Mouse (Mus musculus) erythroid progenitor cell, adult 5-6 weeks (primary cell): ENCODE data around the gene Acp5. TPM values are rescaled to one million over a fixed set of nuclear protein-coding genes. Genes with fewer than 3 reads are reported as not detected.
A peak's percentile ranks its signal among the peaks of the same experiment; 100 is the strongest.

Experiments used
- ATAC-seq: replicated peaks from 2 replicates; pipeline ENCODE4 v1.8.0; 2016; ENCODE audit warnings: moderate number of reproducible peaks, mild to moderate bottlenecking, moderate TSS enrichment, inconsistent platforms; ENCODE audit not compliant: poor library complexity, low FRiP score, severe bottlenecking
- total RNA-seq, 2 experiments: library from RNA; stranded (forward) in 1 of 2; stranded (reverse) in 1 of 2; fragments of 150-400 nt in 1 of 2; fragments of 186-747, 209-891 nt in 1 of 2; gene quantifications; 2 replicates each; pipeline versions ENCODE4 v1.2.3 to v1.2.4; 2015 to 2017; ENCODE audit warnings: low replicate concordance in 2 of 2

Acp5 gene
- total RNA-seq, 2 experiments from 2014 or later, result 95.8 to 98.5 TPM

GRCm38 (mm10) chr9:22115635-22116034 is 19.9 kb downstream of the Acp5 start:
- no peak for ATAC-seq

- no peak for ATAC-seq
Observed at GRCm38 (mm10) chr9:22108194-22108593, 27.3 kb downstream of the Acp5 start.

GRCm38 (mm10) chr9:22099922-22100321 is 35.6 kb downstream of the Acp5 start:
- ATAC-seq, result no peak

- ATAC-seq, result no peak
Observed at GRCm38 (mm10) chr9:22098993-22099696, 36.4 kb downstream of the Acp5 start, which contains the start of gene Cnn1. TSS of gene Cnn1 (plus strand) at chr9:22099216.

GRCm38 (mm10) chr9:22095854-22096307 is 39.6 kb downstream of the Acp5 start:
- peak; percentile 92 for ATAC-seq

- ATAC-seq, result no peak
Observed at GRCm38 (mm10) chr9:22092746-22093145, 42.8 kb downstream of the Acp5 start.

GRCm38 (mm10) chr9:22089986-22090385 is 45.5 kb downstream of the Acp5 start:
- no peak for ATAC-seq

GRCm38 (mm10) chr9:22089281-22089680 is 46.2 kb downstream of the Acp5 start:
- ATAC-seq, result no peak

- no peak for ATAC-seq
Observed at GRCm38 (mm10) chr9:22087034-22087618, 48.4 kb downstream of the Acp5 start.

GRCm38 (mm10) chr9:22086012-22086411 is 49.5 kb downstream of the Acp5 start:
- no peak for ATAC-seq

GRCm38 (mm10) chr9:22085022-22085834 is 50.3 kb downstream of the Acp5 start, which contains the start of gene Ecsit:
TSS of gene Ecsit (minus strand) at chr9:22085438.
- ATAC-seq, result peak; percentile 100

GRCm38 (mm10) chr9:22084667-22085021 is 50.9 kb downstream of the Acp5 start:
- no peak for ATAC-seq

Other genes starting within 250 kb of the Acp5 start
- 3.8 and 7.2 TPM in 2 replicates for gene Rab3d, start 217.5 kb downstream of the Acp5 start, total RNA-seq (2015; ENCODE audit: low replicate concordance)
- 5.0 and 11.6 TPM in 2 replicates for gene Rab3d, start 217.5 kb downstream of the Acp5 start, total RNA-seq (2017; ENCODE audit: low replicate concordance)
- not detected in 2 replicates for gene Ccdc159, start 208.2 kb downstream of the Acp5 start, total RNA-seq (2015; ENCODE audit: low replicate concordance)
- not detected in 2 replicates for gene Ccdc159, start 208.2 kb downstream of the Acp5 start, total RNA-seq (2017; ENCODE audit: low replicate concordance)
- 13.8 TPM in 1 of 2 replicates, not detected in the other for gene Tmem205, start 208.2 kb downstream of the Acp5 start, total RNA-seq (2015; ENCODE audit: low replicate concordance)
- gene Tmem205, start 208.2 kb downstream of the Acp5 start, total RNA-seq (2017; ENCODE audit: low replicate concordance), result not detected in 2 replicates
- gene Plppr2, start 198.7 kb downstream of the Acp5 start, total RNA-seq (2015; ENCODE audit: low replicate concordance), result 1.3 TPM in 1 of 2 replicates, not detected in the other
- gene Plppr2, start 198.7 kb downstream of the Acp5 start, total RNA-seq (2017; ENCODE audit: low replicate concordance), result not detected in 2 replicates
- gene Swsap1, start 180.0 kb downstream of the Acp5 start, total RNA-seq (2015; ENCODE audit: low replicate concordance), result 0.42 and 3.2 TPM in 2 replicates
- gene Swsap1, start 180.0 kb downstream of the Acp5 start, total RNA-seq (2017; ENCODE audit: low replicate concordance), result 0.51 TPM in 1 of 2 replicates, not detected in the other
- gene Epor, start 172.2 kb downstream of the Acp5 start, total RNA-seq (2015; ENCODE audit: low replicate concordance), result 244 and 249 TPM in 2 replicates
- 188 and 199 TPM in 2 replicates for gene Epor, start 172.2 kb downstream of the Acp5 start, total RNA-seq (2017; ENCODE audit: low replicate concordance)
- not detected in 2 replicates for gene Rgl3, start 146.3 kb downstream of the Acp5 start, total RNA-seq (2015; ENCODE audit: low replicate concordance)
- gene Rgl3, start 146.3 kb downstream of the Acp5 start, total RNA-seq (2017; ENCODE audit: low replicate concordance), result not detected in 2 replicates
- not detected in 2 replicates for gene Ccdc151, start 133.1 kb downstream of the Acp5 start, total RNA-seq (2015; ENCODE audit: low replicate concordance)
- not detected in 2 replicates for gene Ccdc151, start 133.1 kb downstream of the Acp5 start, total RNA-seq (2017; ENCODE audit: low replicate concordance)
- gene Prkcsh, start 132.9 kb downstream of the Acp5 start, total RNA-seq (2015; ENCODE audit: low replicate concordance), result 27.0 and 27.7 TPM in 2 replicates
- gene Prkcsh, start 132.9 kb downstream of the Acp5 start, total RNA-seq (2017; ENCODE audit: low replicate concordance), result 41.6 and 62.9 TPM in 2 replicates
- not detected in 2 replicates for gene Elavl3, start 83.7 kb downstream of the Acp5 start, total RNA-seq (2015; ENCODE audit: low replicate concordance)
- not detected in 2 replicates for gene Elavl3, start 83.7 kb downstream of the Acp5 start, total RNA-seq (2017; ENCODE audit: low replicate concordance)
- gene Gm49318, start 64.5 kb downstream of the Acp5 start, total RNA-seq (2015; ENCODE audit: low replicate concordance), result not detected in 2 replicates
- gene Gm49318, start 64.5 kb downstream of the Acp5 start, total RNA-seq (2017; ENCODE audit: low replicate concordance), result not detected in 2 replicates
- 2.1 and 6.1 TPM in 2 replicates for gene Zfp653, start 64.3 kb downstream of the Acp5 start, total RNA-seq (2015; ENCODE audit: low replicate concordance)
- gene Zfp653, start 64.3 kb downstream of the Acp5 start, total RNA-seq (2017; ENCODE audit: low replicate concordance), result 6.0 and 11.2 TPM in 2 replicates
- 3.4 TPM in 1 of 2 replicates, not detected in the other for gene Ecsit, start 50.3 kb downstream of the Acp5 start, total RNA-seq (2015; ENCODE audit: low replicate concordance)
- gene Ecsit, start 50.3 kb downstream of the Acp5 start, total RNA-seq (2017; ENCODE audit: low replicate concordance), result 2.0 and 4.9 TPM in 2 replicates
- gene Cnn1, start 36.5 kb downstream of the Acp5 start, total RNA-seq (2015; ENCODE audit: low replicate concordance), result not detected in 2 replicates
- not detected in 2 replicates for gene Cnn1, start 36.5 kb downstream of the Acp5 start, total RNA-seq (2017; ENCODE audit: low replicate concordance)
- gene Elof1, start 18.5 kb downstream of the Acp5 start, total RNA-seq (2015; ENCODE audit: low replicate concordance), result 70.8 and 101 TPM in 2 replicates
- gene Elof1, start 18.5 kb downstream of the Acp5 start, total RNA-seq (2017; ENCODE audit: low replicate concordance), result 21.3 and 26.2 TPM in 2 replicates
- 2.9 and 29.9 TPM in 2 replicates for gene Pigyl, start 21.1 kb upstream of the Acp5 start, total RNA-seq (2015; ENCODE audit: low replicate concordance)
- gene Pigyl, start 21.1 kb upstream of the Acp5 start, total RNA-seq (2017; ENCODE audit: low replicate concordance), result 6.8 and 29.6 TPM in 2 replicates
- not detected in 2 replicates for gene Zfp872, start 52.4 kb upstream of the Acp5 start, total RNA-seq (2015; ENCODE audit: low replicate concordance)
- gene Zfp872, start 52.4 kb upstream of the Acp5 start, total RNA-seq (2017; ENCODE audit: low replicate concordance), result not detected in 2 replicates
- gene Zfp809, start 90.0 kb upstream of the Acp5 start, total RNA-seq (2015; ENCODE audit: low replicate concordance), result 12.3 and 15.5 TPM in 2 replicates
- 14.1 and 20.1 TPM in 2 replicates for gene Zfp809, start 90.0 kb upstream of the Acp5 start, total RNA-seq (2017; ENCODE audit: low replicate concordance)
- gene Zfp599, start 124.2 kb upstream of the Acp5 start, total RNA-seq (2015; ENCODE audit: low replicate concordance), result 0.36 TPM in 1 of 2 replicates, not detected in the other
- gene Zfp599, start 124.2 kb upstream of the Acp5 start, total RNA-seq (2017; ENCODE audit: low replicate concordance), result 0.77 and 1.1 TPM in 2 replicates
- gene Zfp810, start 171.9 kb upstream of the Acp5 start, total RNA-seq (2015; ENCODE audit: low replicate concordance), result 2.1 and 4.3 TPM in 2 replicates
- gene Zfp810, start 171.9 kb upstream of the Acp5 start, total RNA-seq (2017; ENCODE audit: low replicate concordance), result 0.64 and 4.5 TPM in 2 replicates